Mouse (Mus musculus) bone marrow macrophage, adult 2 months (primary cell): ENCODE measurements around the gene Rpl9-ps6.
"Not testable (repeated sequence)": the region's sequence is repeated elsewhere in the genome, so short reads cannot be mapped to it uniquely, and the experiment has no call there.

ENCODE experiments used
- CTCF ChIP-seq: IDR thresholded peaks from 2 replicates; pipeline ENCODE4 v1.5.1; 2012; ENCODE audit warnings: low read depth, mild to moderate bottlenecking, low read length, moderate library complexity
- POLR2A ChIP-seq: IDR thresholded peaks from 2 replicates; pipeline ENCODE4 v1.6.1; 2012; ENCODE audit warnings: mild to moderate bottlenecking, low read depth, low read length, borderline replicate concordance

GRCm38 (mm10) chr19:32486106-32486724 is 19.8 kb upstream of the Rpl9-ps6 start:
- not testable (repeated sequence) for TF ChIP-seq CTCF, POLR2A
